Mouse (Mus musculus) spleen, adult 2 months (tissue): ENCODE results near the gene Ccr10. TPM values are rescaled to one million over a fixed set of nuclear protein-coding genes. Genes with fewer than 3 reads are reported as not detected.
A peak's percentile ranks its signal among the peaks of the same experiment; 100 is the strongest.

Experiments used
- DNase-seq, 2 experiments: peaks; one replicate each; pipeline versions ENCODE4 v3.0.0 to v3.0.0-alpha.2; 2012 to 2021; ENCODE audit warnings: low spot score in 2 of 2, low read depth in 1 of 2
- H3K27ac ChIP-seq: fragments of 200-500 bp; 2 replicates; pipeline ENCODE4 v1.5.1; 2012; ENCODE audit warnings: low read length, inconsistent platforms; ENCODE audit not compliant: insufficient read depth
- H3K27me3 ChIP-seq: fragments of 200-500 bp; 2 replicates; pipeline ENCODE4 v1.6.1; 2012; ENCODE audit warnings: mild to moderate bottlenecking, moderate library complexity, low read length, inconsistent platforms; ENCODE audit not compliant: control insufficient read depth, insufficient read depth
- H3K36me3 ChIP-seq: fragments of 200-500 bp; 2 replicates; pipeline ENCODE4 v1.6.1; 2012; ENCODE audit warnings: mild to moderate bottlenecking, low read length, inconsistent platforms; ENCODE audit not compliant: control insufficient read depth, insufficient read depth
- H3K4me1 ChIP-seq: fragments of 200-500 bp; 2 replicates; pipeline ENCODE4 v1.6.1; 2011; ENCODE audit warnings: inconsistent platforms; ENCODE audit not compliant: control insufficient read depth, insufficient read depth, insufficient read length
- H3K4me3 ChIP-seq: fragments of 200-500 bp; 2 replicates; pipeline ENCODE4 v1.5.1; 2011; ENCODE audit warnings: mild to moderate bottlenecking, inconsistent platforms; ENCODE audit not compliant: insufficient read depth, insufficient read length; ENCODE audit errors: extremely low read depth
- CTCF ChIP-seq: fragments of 200-500 bp; IDR thresholded peaks from 2 replicates; pipeline ENCODE4 v1.5.1; 2011; ENCODE audit warnings: mild to moderate bottlenecking, inconsistent platforms; ENCODE audit not compliant: insufficient read depth, insufficient read length, insufficient replicate concordance; ENCODE audit errors: extremely low read depth
- POLR2A ChIP-seq: fragments of 200-500 bp; IDR thresholded peaks from 2 replicates; pipeline ENCODE4 v1.6.1; 2011; ENCODE audit warnings: low read depth, low read length, inconsistent platforms
- WGBS: fragments of 180-500 bp; shearing (Covaris S2); methylation state at CpG from one replicate; pipeline ENCODE4 v1.1.7; 2018; 5-methylcytosine and 5-hydroxymethylcytosine counted together
- polyA plus RNA-seq: library from polyadenylated mRNA; depleted of rRNA; stranded (reverse); fragments of >200 nt; gene quantifications from 2 replicates; pipeline ENCODE4 v1.2.3, GENCODE M21; 2012

Gene Ccr10
- polyA plus RNA-seq, 1 experiment = 1.6 TPM

GRCm38 (mm10) chr11:101189495-101190180, 14.4 kb upstream of the Ccr10 start:
- H3K36me3 ChIP-seq = peaks cover 3% of the 10 kb centered on the region; the same call in 1 of the 2 replicates
- H3K4me1 ChIP-seq = no peaks in the 10 kb centered on the region
- DNase-seq = no peak
- TF ChIP-seq POLR2A (no peak), CTCF (no peak)
- H3K4me3 ChIP-seq = no peak overlapping the region
- no peaks in the 10 kb centered on the region for H3K27me3 ChIP-seq
- 41% methylated on average over 6 of the region's 6 CpGs for WGBS
- H3K27ac ChIP-seq = peak overlapping the region; percentile 23; the same call in 1 of the 2 replicates

- H3K27ac ChIP-seq = no peak overlapping the region
- H3K36me3 ChIP-seq = peaks cover 1% of the 10 kb centered on the region; the same call in 1 of the 2 replicates
- WGBS = 89% methylated on average over 11 of the region's 11 CpGs
- H3K27me3 ChIP-seq = no peaks in the 10 kb centered on the region
- no peaks in the 10 kb centered on the region for H3K4me1 ChIP-seq
- TF ChIP-seq POLR2A (no peak), CTCF (no peak)
- DNase-seq = no peak
- H3K4me3 ChIP-seq = no peak overlapping the region
Observed at GRCm38 (mm10) chr11:101188166-101188805, 13.0 kb upstream of the Ccr10 start.

- Histone ChIP-seq H3K27me3 (no peaks in the 10 kb centered on the region), H3K27ac (no peak overlapping the region), H3K36me3 (no peaks in the 10 kb centered on the region), H3K4me1 (no peaks in the 10 kb centered on the region), H3K4me3 (no peak overlapping the region)
- no peak for TF ChIP-seq POLR2A
- no peak for TF ChIP-seq CTCF
- DNase-seq = no peak
- 93% methylated on average over 5 of the region's 5 CpGs for WGBS
Observed at GRCm38 (mm10) chr11:101187541-101187940, 12.3 kb upstream of the Ccr10 start.

- 96% methylated on average over 27 of the region's 27 CpGs for WGBS
Observed at GRCm38 (mm10) chr11:101186526-101187247, 11.4 kb upstream of the Ccr10 start.

GRCm38 (mm10) chr11:101185441-101185840, 10.2 kb upstream of the Ccr10 start:
- DNase-seq = no peak
- H3K27me3 ChIP-seq = no peaks in the 10 kb centered on the region
- H3K27ac ChIP-seq = no peak overlapping the region
- no peak overlapping the region for H3K4me3 ChIP-seq
- no peaks in the 10 kb centered on the region for H3K36me3 ChIP-seq
- H3K4me1 ChIP-seq = no peaks in the 10 kb centered on the region
- WGBS = 92% methylated on average over 4 of the region's 4 CpGs
- no peak for TF ChIP-seq CTCF
- no peak for TF ChIP-seq POLR2A

More at GRCm38 (mm10) chr11:101186526-101187247, 11.4 kb upstream of the Ccr10 start:
- TF ChIP-seq CTCF (no peak), POLR2A (no peak)
- Histone ChIP-seq H3K27me3 (no peaks in the 10 kb centered on the region), H3K4me3 (no peak overlapping the region), H3K36me3 (no peaks in the 10 kb centered on the region), H3K27ac (no peak overlapping the region), H3K4me1 (no peaks in the 10 kb centered on the region)
- no peak for DNase-seq

GRCm38 (mm10) chr11:101184984-101185383, 9.7 kb upstream of the Ccr10 start:
- Histone ChIP-seq H3K36me3 (no peaks in the 10 kb centered on the region), H3K4me3 (no peak overlapping the region), H3K4me1 (no peaks in the 10 kb centered on the region), H3K27me3 (no peaks in the 10 kb centered on the region), H3K27ac (no peak overlapping the region)
- 93% methylated on average over 12 of the region's 12 CpGs for WGBS
- no peak for DNase-seq
- no peak for TF ChIP-seq POLR2A
- no peak for TF ChIP-seq CTCF
